ENCODE assay signal across 24 mouse cellular contexts in the genomic region with DNA sequence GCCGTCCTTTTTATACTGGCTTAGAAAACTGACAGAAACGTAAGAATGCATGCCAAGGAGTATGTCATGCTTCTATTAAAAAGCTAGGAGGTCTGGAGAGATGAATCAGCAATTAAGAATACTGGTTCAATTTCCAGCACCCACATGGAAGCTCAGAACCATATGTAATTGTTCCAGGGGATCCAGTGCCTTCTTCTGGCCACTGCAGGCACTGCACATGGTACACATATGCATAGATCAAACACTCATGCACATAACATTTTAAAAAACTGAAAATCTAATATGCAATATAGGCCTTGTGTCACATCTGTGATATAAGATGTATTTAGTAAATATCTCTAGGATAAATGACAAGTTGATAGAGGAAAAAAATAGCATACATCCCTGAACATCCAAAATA. TPM values are rescaled to one million over a fixed set of nuclear protein-coding genes. Genes with fewer than 3 reads are reported as not detected.
DNase-seq lines count a peak whose midpoint lies in the region; ATAC-seq and TF ChIP-seq lines count a peak whose summit lies in the region.
"Had no signal": no experiment of that assay in that cellular context is flagged by ENCODE, and none has a peak within 500 bp of the region (broad histone marks: within the 10 kb centered on the region; RNA-seq: fewer than 3 reads in every experiment).

No protein-coding gene starts in this region.

- no peak for ATAC-seq in liver, embryonic 14.5 days (ENCODE audit: insufficient read depth)
- no peak for ATAC-seq in liver, embryonic 11.5 days (replicated peaks; ENCODE audit: low FRiP score)
- ATAC-seq: activated CD4-positive, CD25-positive, alpha-beta regulatory T cell, adult 4 months; forebrain, embryonic 16.5 days; inflammation-experienced regulatory T-cells, adult 6 months had no signal

- peak; percentile 54 for TF ChIP-seq CTCF in heart, adult 2 months (IDR thresholded peaks at IDR 0.05)
- TF ChIP-seq CTCF in liver, embryonic 14.5 days (IDR thresholded peaks at IDR 0.05; ENCODE audit: low read depth) = peak; percentile 39; the same call in 1 of the 2 replicates
- peak in 1 of 2 experiments; percentile 52; a peak in 3 of 4 replicates for TF ChIP-seq CTCF in CH12.LX (conservative IDR thresholded peaks at IDR 0.05 in 1 of 2, IDR thresholded peaks at IDR 0.05 in 1 of 2; ENCODE audit: low read depth in 2 of 2, low read length in 2 of 2)
- TF ChIP-seq CTCF in brain, embryonic 14.5 days (IDR thresholded peaks at IDR 0.05; ENCODE audit: borderline replicate concordance, extremely low read depth, insufficient read depth, insufficient read length) = peak; percentile 18; the same call in 1 of the 2 replicates

- no peak for DNase-seq in heart, adult 2 months
- no peak for DNase-seq in heart, adult 18-20 months
- no peak for DNase-seq in liver, embryonic 14.5 days (ENCODE audit: low read depth in 3 of 3, low spot score in 3 of 3)
- no peak for DNase-seq in liver, embryonic 11.5 days (ENCODE audit: low spot score)
- DNase-seq in CH12.LX (ENCODE audit: extremely low read depth) = no peak
- no peak for DNase-seq in brain, embryonic 14.5 days (ENCODE audit: low read depth)
- no peak for DNase-seq in embryo, embryonic 10.5 days (ENCODE audit: low spot score)
- no peak for DNase-seq in kidney, postnatal 4 days
- DNase-seq: adrenal gland, postnatal 25 days; cerebellum, adult 2 months; gastrocnemius, postnatal 14 days; heart, postnatal 36 days; kidney, postnatal 14 days; layer of hippocampus, adult 9-11 months; lung, postnatal 14 days; right cerebral cortex, postnatal 25 days; thymus, postnatal 36 days had no signal

- H3K9me3 ChIP-seq in liver, embryonic 14.5 days (ENCODE audit: control insufficient read depth, low read length) = no peaks in the 10 kb centered on the region
- H3K9me3 ChIP-seq in liver, embryonic 11.5 days (ENCODE audit: control insufficient read depth, low read length) = no peaks in the 10 kb centered on the region
- no peaks in the 10 kb centered on the region for H3K9me3 ChIP-seq in CH12.LX (replicated peaks; ENCODE audit: low read length)
- H3K9me3 ChIP-seq: embryonic facial prominence, embryonic 12.5 days; heart, embryonic 13.5 days; neural tube, embryonic 15.5 days had no signal

- H3K27ac ChIP-seq in heart, adult 2 months = no peak overlapping the region
- no peak overlapping the region for H3K27ac ChIP-seq in liver, embryonic 14.5 days
- no peak overlapping the region for H3K27ac ChIP-seq in liver, embryonic 11.5 days (ENCODE audit: low read depth, low read length)
- H3K27ac ChIP-seq in CH12.LX (ENCODE audit: insufficient read depth, low read depth) = no peak overlapping the region
- H3K27ac ChIP-seq: embryonic facial prominence, embryonic 12.5 days; heart, embryonic 13.5 days; neural tube, embryonic 15.5 days had no signal

- no peak for TF ChIP-seq POLR2A in heart, adult 2 months (IDR thresholded peaks at IDR 0.05; ENCODE audit: insufficient read depth, low read depth, low read length)
- no peak for TF ChIP-seq POLR2A in CH12.LX (IDR thresholded peaks at IDR 0.05; ENCODE audit: low read depth, low read length)
- TF ChIP-seq POLR2A in brain, embryonic 14.5 days (IDR thresholded peaks at IDR 0.05; ENCODE audit: borderline replicate concordance, extremely low read depth, insufficient read depth, insufficient read length, poor library complexity, severe bottlenecking) = no peak

- intact Hi-C loops in heart, adult 2 months (cut with DNase I) = no loop called here

- H3K9ac ChIP-seq in heart, adult 2 months (ENCODE audit: low read depth, low read length) = no peak overlapping the region
- H3K9ac ChIP-seq in liver, embryonic 14.5 days (replicated peaks) = no peak overlapping the region
- H3K9ac ChIP-seq in liver, embryonic 11.5 days (ENCODE audit: low read depth, low read length) = no peak overlapping the region
- H3K9ac ChIP-seq in CH12.LX (ENCODE audit: insufficient read depth, low read depth) = no peak overlapping the region
- H3K9ac ChIP-seq: embryonic facial prominence, embryonic 12.5 days; heart, embryonic 13.5 days; neural tube, embryonic 15.5 days had no signal

- in situ Hi-C loops in CH12.LX (cut with MboI; ENCODE audit: low pct_ligation_motif_present, low pct_unique_long_range_greater_than_20kb, low sequenced_read_pairs) = no loop called here

- no peak overlapping the region for H3K4me2 ChIP-seq in liver, embryonic 14.5 days (ENCODE audit: low read depth)
- H3K4me2 ChIP-seq in liver, embryonic 11.5 days = no peak overlapping the region
- no peak overlapping the region for H3K4me2 ChIP-seq in CH12.LX (ENCODE audit: insufficient read depth, low read depth, poor library complexity, severe bottlenecking)
- H3K4me2 ChIP-seq: embryonic facial prominence, embryonic 12.5 days; heart, embryonic 13.5 days; neural tube, embryonic 15.5 days had no signal

- dilution Hi-C loops in CH12.LX (cut with MboI; ENCODE audit: extremely low pct_ligation_motif_present, extremely low pct_unique_long_range_greater_than_20kb, low sequenced_read_pairs) = no loop called here

- no peaks in the 10 kb centered on the region for H3K79me2 ChIP-seq in heart, adult 2 months (replicated peaks; ENCODE audit: control insufficient read depth, insufficient read depth, low read length)
- no peaks in the 10 kb centered on the region; the same call in 1 of the 2 replicates for H3K79me2 ChIP-seq in CH12.LX (replicated peaks; ENCODE audit: control insufficient read depth, extremely low read depth, insufficient read depth, poor library complexity, severe bottlenecking)

- no peak for TF ChIP-seq EP300 in heart, adult 2 months (IDR thresholded peaks at IDR 0.05; ENCODE audit: insufficient read depth, low read depth, low read length)
- no peak for TF ChIP-seq EP300 in liver, embryonic 14.5 days (IDR thresholded peaks at IDR 0.05; ENCODE audit: low read depth)
- no peak for TF ChIP-seq EP300 in CH12.LX (IDR thresholded peaks at IDR 0.05; ENCODE audit: low read length)

- H3K36me3 ChIP-seq in heart, adult 2 months (ENCODE audit: control insufficient read depth, insufficient read depth, low read length) = peaks cover 2% of the 10 kb centered on the region; the same call in 1 of the 2 replicates
- H3K36me3 ChIP-seq in liver, embryonic 14.5 days (replicated peaks; ENCODE audit: control insufficient read depth, insufficient read depth, low read depth) = peaks cover 5% of the 10 kb centered on the region; the same call in 1 of the 2 replicates
- H3K36me3 ChIP-seq in liver, embryonic 11.5 days (ENCODE audit: control insufficient read depth, insufficient read depth, low read length) = peaks cover 13% of the 10 kb centered on the region
- H3K36me3 ChIP-seq in CH12.LX (replicated peaks in 1 of 2; ENCODE audit: control insufficient read depth in 1 of 2, insufficient read depth in 1 of 2, low read length in 1 of 2) = peaks cover 10 to 46% of the 10 kb centered on the region in 2 experiments

- WGBS in heart, adult 2 months = 78% methylated on average over 2 of the region's 2 CpGs
- 73% methylated on average over 2 of the region's 2 CpGs for WGBS in liver, embryonic 14.5 days (ENCODE audit: insufficient replicate concordance)
- 90% methylated on average over 2 of the region's 2 CpGs for WGBS in liver, embryonic 11.5 days

- no peak overlapping the region for H3K4me3 ChIP-seq in heart, adult 2 months
- no peak overlapping the region for H3K4me3 ChIP-seq in liver, embryonic 14.5 days (ENCODE audit: insufficient read depth in 1 of 2, low read depth in 2 of 2, low read length in 2 of 2)
- H3K4me3 ChIP-seq in liver, embryonic 11.5 days (ENCODE audit: low read depth, low read length) = no peak overlapping the region
- no peak overlapping the region for H3K4me3 ChIP-seq in CH12.LX (replicated peaks in 1 of 3; ENCODE audit: low read depth in 2 of 3, low read length in 2 of 3, poor library complexity in 1 of 3)
- H3K4me3 ChIP-seq: embryonic facial prominence, embryonic 12.5 days; heart, embryonic 13.5 days; neural tube, embryonic 15.5 days had no signal

- H3K27me3 ChIP-seq in heart, adult 2 months (ENCODE audit: control insufficient read depth, insufficient read depth, low read length) = no peaks in the 10 kb centered on the region
- no peaks in the 10 kb centered on the region for H3K27me3 ChIP-seq in liver, embryonic 14.5 days (ENCODE audit: control insufficient read depth, insufficient read depth, low read length)
- no peaks in the 10 kb centered on the region for H3K27me3 ChIP-seq in liver, embryonic 11.5 days (replicated peaks; ENCODE audit: control insufficient read depth, insufficient read depth, low read length)
- H3K27me3 ChIP-seq in CH12.LX (replicated peaks) = no peaks in the 10 kb centered on the region
- H3K27me3 ChIP-seq: embryonic facial prominence, embryonic 12.5 days; heart, embryonic 13.5 days; neural tube, embryonic 15.5 days had no signal

- peak; percentile 31 for TF ChIP-seq RAD21 in CH12.LX (IDR thresholded peaks at IDR 0.05; ENCODE audit: low read depth, low read length)

- H3K4me1 ChIP-seq in heart, adult 2 months (ENCODE audit: control insufficient read depth, insufficient read depth, low read length) = no peaks in the 10 kb centered on the region
- peaks cover 4 to 7% of the 10 kb centered on the region in 2 experiments; a peak in 3 of 4 replicates for H3K4me1 ChIP-seq in liver, embryonic 14.5 days (replicated peaks; ENCODE audit: control insufficient read depth in 2 of 2, insufficient read depth in 2 of 2, low read length in 1 of 2)
- peaks cover 6% of the 10 kb centered on the region; the same call in 1 of the 2 replicates for H3K4me1 ChIP-seq in liver, embryonic 11.5 days (replicated peaks; ENCODE audit: control insufficient read depth, insufficient read depth, low read length)
- no peaks in the 10 kb centered on the region for H3K4me1 ChIP-seq in CH12.LX (ENCODE audit: control insufficient read depth in 1 of 2, insufficient read depth in 2 of 2)
- H3K4me1 ChIP-seq: embryonic facial prominence, embryonic 12.5 days; heart, embryonic 13.5 days; neural tube, embryonic 15.5 days had no signal

RNA-seq across cellular contexts. Expression of a gene that starts 8.4 kb away (rescaled TPM):
- 10 to 100 TPM; 77.2 to 84.1 TPM for total RNA-seq in heart, adult 2 months (2021)
- polyA plus RNA-seq in heart, adult 2 months (2012; rRNA removed) = 107 and 148 TPM in 2 replicates
- total RNA-seq in heart, adult 18-20 months (2021) = 10 to 100 TPM; 91.1 to 97.5 TPM
- polyA plus RNA-seq in liver, embryonic 14.5 days (2012; rRNA removed) = 18.2 and 18.6 TPM in 2 replicates
- polyA plus RNA-seq in liver, embryonic 14.5 days (2014; fragmentation: Nextera tagmentation; extraction: Ambion mirVana) = 11.2 and 12.8 TPM in 2 replicates
- polyA plus RNA-seq in liver, embryonic 11.5 days (2014; fragmentation: Nextera tagmentation; extraction: Ambion mirVana) = 28.8 and 33.5 TPM in 2 replicates
- total RNA-seq in CH12.LX (2012; rRNA removed) (24.8 and 29.4 TPM in 2 replicates), CH12.LX (2014; rRNA removed) (71.2 and 85.1 TPM in 2 replicates)
- 107 and 114 TPM in 2 replicates for polyA plus RNA-seq in CH12.LX (2012; ENCODE audit: insufficient read length, low read depth)
- polyA plus RNA-seq in brain, embryonic 14.5 days (2012; rRNA removed) = 192 and 209 TPM in 2 replicates

RNA-seq across cellular contexts. Expression of a gene that starts 38.0 kb away (rescaled TPM):
- under 1 TPM; 0.55 to 0.63 TPM for total RNA-seq in heart, adult 2 months (2021)
- polyA plus RNA-seq in heart, adult 2 months (2012; rRNA removed) = 1.1 and 2.6 TPM in 2 replicates
- under 1 TPM; 0.69 to 0.87 TPM for total RNA-seq in heart, adult 18-20 months (2021)
- 0.36 and 0.52 TPM in 2 replicates for polyA plus RNA-seq in liver, embryonic 14.5 days (2012; rRNA removed)
- 0.85 TPM in 2 replicates for polyA plus RNA-seq in liver, embryonic 14.5 days (2014; fragmentation: Nextera tagmentation; extraction: Ambion mirVana)
- polyA plus RNA-seq in liver, embryonic 11.5 days (2014; fragmentation: Nextera tagmentation; extraction: Ambion mirVana) = 3.4 and 4.5 TPM in 2 replicates
- total RNA-seq in CH12.LX (2012; rRNA removed) = 25.9 and 29.5 TPM in 2 replicates
- total RNA-seq in CH12.LX (2014; rRNA removed) = 5.1 and 5.3 TPM in 2 replicates
- polyA plus RNA-seq in CH12.LX (2012; ENCODE audit: insufficient read length, low read depth) = 3.7 and 6.1 TPM in 2 replicates
- 1.0 and 1.2 TPM in 2 replicates for polyA plus RNA-seq in brain, embryonic 14.5 days (2012; rRNA removed)
- total RNA-seq: megakaryocyte-erythroid progenitor cell, adult 5-6 weeks had no signal

RNA-seq across cellular contexts. Expression of a gene that starts 56.2 kb away (rescaled TPM):
- 10 to 100 TPM; 18.6 to 20.3 TPM for total RNA-seq in heart, adult 2 months (2021)
- polyA plus RNA-seq in heart, adult 2 months (2012; rRNA removed) = 13.7 and 17.5 TPM in 2 replicates
- 10 to 100 TPM; 19.7 to 22.0 TPM for total RNA-seq in heart, adult 18-20 months (2021)
- 11.3 and 16.1 TPM in 2 replicates for polyA plus RNA-seq in liver, embryonic 14.5 days (2012; rRNA removed)
- polyA plus RNA-seq in liver, embryonic 14.5 days (2014; fragmentation: Nextera tagmentation; extraction: Ambion mirVana) = 25.8 and 26.5 TPM in 2 replicates
- polyA plus RNA-seq in liver, embryonic 11.5 days (2014; fragmentation: Nextera tagmentation; extraction: Ambion mirVana) = 60.0 and 70.0 TPM in 2 replicates
- total RNA-seq in CH12.LX (2012; rRNA removed) (30.7 and 35.5 TPM in 2 replicates), CH12.LX (2014; rRNA removed) (37.6 and 43.7 TPM in 2 replicates)
- 80.3 and 95.6 TPM in 2 replicates for polyA plus RNA-seq in CH12.LX (2012; ENCODE audit: insufficient read length, low read depth)
- 51.6 and 57.2 TPM in 2 replicates for polyA plus RNA-seq in brain, embryonic 14.5 days (2012; rRNA removed)

RNA-seq across cellular contexts. Expression of a gene that starts 56.3 kb away (rescaled TPM):
- 10 to 100 TPM; 10.1 to 10.6 TPM for total RNA-seq in heart, adult 2 months (2021)
- polyA plus RNA-seq in heart, adult 2 months (2012; rRNA removed) = 3.8 and 7.9 TPM in 2 replicates
- 10 to 100 TPM; 10.9 to 11.7 TPM for total RNA-seq in heart, adult 18-20 months (2021)
- 4.0 and 6.2 TPM in 2 replicates for polyA plus RNA-seq in liver, embryonic 14.5 days (2012; rRNA removed)
- 15.8 and 17.9 TPM in 2 replicates for polyA plus RNA-seq in liver, embryonic 14.5 days (2014; fragmentation: Nextera tagmentation; extraction: Ambion mirVana)
- polyA plus RNA-seq in liver, embryonic 11.5 days (2014; fragmentation: Nextera tagmentation; extraction: Ambion mirVana) = 38.0 and 39.7 TPM in 2 replicates
- 17.5 and 18.0 TPM in 2 replicates for total RNA-seq in CH12.LX (2012; rRNA removed)
- 23.5 and 26.9 TPM in 2 replicates for total RNA-seq in CH12.LX (2014; rRNA removed)
- 11.4 and 13.4 TPM in 2 replicates for polyA plus RNA-seq in CH12.LX (2012; ENCODE audit: insufficient read length, low read depth)
- polyA plus RNA-seq in brain, embryonic 14.5 days (2012; rRNA removed) = 26.4 and 31.7 TPM in 2 replicates
